Mouse (Mus musculus) cortical plate, adult 2 months (tissue): ENCODE data around the gene Fam102a. TPM values are rescaled to one million over a fixed set of nuclear protein-coding genes. Genes with fewer than 3 reads are reported as not detected.

ENCODE experiments used
- H3K27ac ChIP-seq: fragments of 200-500 bp; 2 replicates; pipeline ENCODE4 v1.5.1; 2012; ENCODE audit warnings: low read length, control low read depth, inconsistent platforms; ENCODE audit not compliant: insufficient read depth
- H3K4me1 ChIP-seq: fragments of 200-500 bp; 2 replicates; pipeline ENCODE4 v1.6.1; 2011; ENCODE audit warnings: low read length; ENCODE audit not compliant: control insufficient read depth, insufficient read depth
- H3K4me3 ChIP-seq: fragments of 200-500 bp; 2 replicates; pipeline ENCODE4 v1.5.1; 2011; ENCODE audit warnings: mild to moderate bottlenecking, low read length, control low read depth; ENCODE audit not compliant: insufficient read depth
- CTCF ChIP-seq: fragments of 200-500 bp; IDR thresholded peaks from 2 replicates; pipeline ENCODE4 v1.5.1; 2011; ENCODE audit warnings: mild to moderate bottlenecking, control low read depth, low read length; ENCODE audit not compliant: insufficient read depth; ENCODE audit errors: extremely low read depth
- POLR2A ChIP-seq: fragments of 200-500 bp; IDR thresholded peaks from 2 replicates; pipeline ENCODE4 v1.6.1; 2011; ENCODE audit warnings: mild to moderate bottlenecking, low read length, control low read depth; ENCODE audit not compliant: insufficient read depth; ENCODE audit errors: extremely low read depth
- polyA plus RNA-seq: library from polyadenylated mRNA; depleted of rRNA; stranded (reverse); fragments of >200 nt; gene quantifications from 2 replicates; pipeline ENCODE4 v1.2.3, GENCODE M21; 2012

The Fam102a gene
- polyA plus RNA-seq, 1 experiment, result 46.7 TPM

DNA sequence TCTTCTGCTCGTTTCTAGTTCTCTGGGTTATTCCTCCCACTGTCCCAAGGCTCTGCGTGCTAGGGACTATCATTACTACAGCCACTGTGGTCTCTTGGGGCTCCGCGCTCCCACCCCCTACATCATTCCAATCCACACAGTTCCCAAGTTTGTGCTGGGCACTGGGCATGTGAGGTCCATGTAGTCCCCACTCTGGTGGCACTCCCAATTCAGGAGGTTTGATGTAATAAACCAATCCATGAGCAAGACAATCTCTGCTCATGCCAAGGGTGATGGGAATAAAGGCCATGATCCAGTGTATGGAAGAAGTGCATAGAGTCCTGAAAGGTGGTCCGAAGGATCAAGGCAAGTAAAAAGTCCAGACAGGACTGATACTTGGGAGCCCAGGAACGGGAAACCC is 39.4 kb downstream of the Fam102a start, which contains the start of gene Pip5kl1:
Pip5kl1 (plus strand) TSS at position 301 of the 400 bp plus-strand sequence.
- H3K4me3 ChIP-seq, result peak within 1 kb of the TSS; percentile 50
- peaks cover 5% of the 10 kb centered on the region; the same call in 1 of the 2 replicates for H3K4me1 ChIP-seq
- H3K27ac ChIP-seq, result peak within 1 kb of the TSS; percentile 15; the same call in 1 of the 2 replicates
- no peak for TF ChIP-seq POLR2A
- TF ChIP-seq CTCF, result no peak

- TF ChIP-seq CTCF (peak; percentile 79), POLR2A (no peak)
- Histone ChIP-seq H3K4me3 (peak overlapping the region; percentile 50), H3K27ac (peak overlapping the region; percentile 15; the same call in 1 of the 2 replicates), H3K4me1 (peaks cover 5% of the 10 kb centered on the region; the same call in 1 of the 2 replicates)
Measured at GRCm38 (mm10) chr2:32574901-32575585, 39.9 kb downstream of the Fam102a start.

- no peak for TF ChIP-seq CTCF
- peak; percentile 79; the same call in 1 of the 2 replicates for TF ChIP-seq POLR2A
- Histone ChIP-seq H3K27ac (peak within 1 kb of the TSS; percentile 15; the same call in 1 of the 2 replicates), H3K4me1 (peaks cover 5% of the 10 kb centered on the region; the same call in 1 of the 2 replicates), H3K4me3 (peak within 1 kb of the TSS; percentile 50)
Measured at GRCm38 (mm10) chr2:32575586-32576160, 40.5 kb downstream of the Fam102a start, which contains the start of gene 9430097D07Rik. Gene 9430097D07Rik, minus strand, starts transcription at chr2:32575684.

DNA sequence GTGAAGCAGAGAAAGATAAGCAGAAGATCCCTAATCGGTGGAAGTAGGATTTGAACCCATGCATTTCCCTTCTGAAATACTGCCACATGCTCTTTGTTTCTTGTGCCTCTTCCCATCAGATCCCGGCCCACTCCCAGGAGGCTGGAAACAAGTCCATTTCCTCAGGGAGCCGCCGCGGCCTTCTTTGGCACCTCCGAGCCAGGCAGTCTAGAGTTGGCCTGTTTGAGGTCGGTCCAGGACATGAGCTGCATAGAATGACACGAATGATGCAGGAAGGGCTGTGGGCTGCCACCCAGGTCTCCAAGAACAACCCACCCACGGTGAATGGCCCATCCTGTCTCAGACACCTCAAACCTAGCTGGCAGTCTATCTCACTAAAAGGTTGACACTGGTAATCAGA is 41.4 kb downstream of the Fam102a start:
- H3K4me1 ChIP-seq, result peaks cover 5% of the 10 kb centered on the region; the same call in 1 of the 2 replicates
- H3K4me3 ChIP-seq, result no peak overlapping the region; the same call in 1 of the 2 replicates
- H3K27ac ChIP-seq, result no peak overlapping the region
- no peak for TF ChIP-seq CTCF
- no peak for TF ChIP-seq POLR2A

DNA sequence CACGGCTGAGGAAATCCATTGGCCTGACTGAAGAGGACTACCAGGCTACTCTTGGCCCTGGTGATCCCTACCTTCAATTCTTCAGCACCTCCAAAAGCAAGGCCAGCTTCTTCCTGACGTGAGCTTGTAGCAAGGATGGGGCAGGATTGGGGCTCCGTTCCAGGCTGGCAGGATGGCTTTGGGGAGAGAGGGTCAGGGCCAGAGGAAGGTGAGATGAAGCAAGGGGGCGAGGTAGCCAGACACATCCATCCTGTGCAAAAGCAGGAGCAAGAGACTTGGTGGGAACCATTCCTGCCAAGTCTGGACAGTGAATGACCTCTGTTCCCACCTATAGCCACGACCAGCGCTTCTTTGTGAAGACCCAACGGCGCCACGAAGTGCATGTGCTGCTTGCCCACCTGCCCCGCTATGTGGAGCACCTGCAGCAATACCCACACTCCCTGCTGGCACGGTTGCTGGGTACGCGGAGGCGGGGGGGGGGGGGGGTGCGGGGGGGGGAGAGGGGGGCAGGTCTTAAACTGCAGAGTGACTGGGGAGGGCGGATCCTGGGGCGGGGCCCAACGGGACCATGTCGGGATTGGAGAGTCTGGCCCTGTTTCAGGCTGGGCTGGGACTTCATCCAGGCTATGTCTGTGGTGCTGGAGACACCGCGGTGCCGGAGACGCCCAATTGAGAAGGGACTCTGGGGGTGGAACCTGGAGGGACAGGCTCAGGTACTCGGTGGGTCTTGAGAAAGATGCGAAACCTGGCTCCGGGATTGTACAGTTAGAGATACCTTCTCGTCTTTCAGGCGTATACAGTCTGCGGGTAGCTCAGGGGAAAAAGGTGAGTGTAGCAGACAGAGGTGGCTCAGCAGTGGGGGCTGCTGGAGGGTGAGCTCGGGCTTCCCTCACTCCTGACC is 43.3 kb downstream of the Fam102a start:
- Histone ChIP-seq H3K4me3 (no peak overlapping the region), H3K27ac (no peak overlapping the region), H3K4me1 (peaks cover 5% of the 10 kb centered on the region; the same call in 1 of the 2 replicates)
- TF ChIP-seq CTCF (no peak), POLR2A (0 out of 2 replicates have a peak, but pooled peaks have one; percentile 6)

- no peak for TF ChIP-seq CTCF
- TF ChIP-seq POLR2A, result no peak
- Histone ChIP-seq H3K4me3 (peak overlapping the region; percentile 1; the same call in 1 of the 2 replicates), H3K27ac (no peak overlapping the region), H3K4me1 (0 out of 2 replicates have a peak, but pooled peaks cover 2% of the 10 kb centered on the region)
Measured at GRCm38 (mm10) chr2:32581450-32582095, 46.4 kb downstream of the Fam102a start.

DNA sequence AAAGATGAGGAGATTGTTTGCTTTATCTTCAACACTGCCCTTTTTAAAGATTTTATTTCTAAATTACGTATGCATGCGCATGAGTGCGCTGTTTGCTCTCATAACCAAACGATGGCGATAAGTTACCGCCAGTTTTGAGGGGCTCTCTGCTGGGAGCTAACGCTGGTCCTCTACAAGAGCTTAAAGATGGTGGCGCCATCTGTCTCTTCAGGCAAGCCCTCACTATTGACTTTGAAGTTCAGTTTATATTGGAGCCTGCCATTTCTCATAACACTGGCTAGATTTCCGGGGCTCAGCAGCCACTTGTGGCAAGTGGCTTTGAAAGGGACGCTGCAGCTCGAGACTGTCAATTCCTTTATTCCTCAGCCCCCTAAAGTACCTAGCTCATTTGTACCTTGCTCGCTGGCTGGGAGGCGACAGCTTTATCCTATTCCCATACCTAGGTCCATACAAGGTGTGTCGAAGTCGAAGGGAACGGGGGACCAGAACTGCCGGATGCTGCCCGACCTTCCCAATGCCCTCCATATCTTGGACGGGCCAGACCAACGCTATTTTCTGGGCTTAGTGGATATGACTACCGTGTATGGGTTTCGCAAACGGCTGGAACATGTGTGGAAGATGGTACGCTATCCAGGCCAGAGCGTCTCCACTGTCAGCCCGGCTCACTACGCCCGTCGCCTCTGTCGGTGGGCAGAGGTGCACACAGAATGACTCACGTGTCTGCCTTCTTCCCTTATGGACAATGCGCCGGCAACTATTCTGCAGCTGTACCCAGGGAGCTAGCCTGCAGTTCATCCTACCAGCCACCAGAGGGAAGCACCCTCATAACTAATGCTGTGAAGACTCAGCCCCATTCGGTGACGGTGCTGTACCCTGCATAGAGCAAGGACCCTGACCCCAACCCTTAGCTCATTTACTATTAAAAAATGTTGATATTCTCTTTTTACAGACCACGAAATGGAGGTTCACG is 48.0 kb downstream of the Fam102a start:
- no peak for TF ChIP-seq POLR2A
- peak; percentile 97 for TF ChIP-seq CTCF
- 0 out of 2 replicates have a peak, but pooled peaks cover 1% of the 10 kb centered on the region for H3K4me1 ChIP-seq
- 0 out of 2 replicates have a peak overlapping the region, but pooled peaks have one; percentile 4 for H3K4me3 ChIP-seq
- H3K27ac ChIP-seq, result no peak overlapping the region

GRCm38 (mm10) chr2:32585149-32585714 is 50.1 kb downstream of the Fam102a start:
- no peak for TF ChIP-seq POLR2A
- no peak for TF ChIP-seq CTCF
- H3K4me1 ChIP-seq, result peaks cover 10% of the 10 kb centered on the region
- H3K27ac ChIP-seq, result no peak overlapping the region
- H3K4me3 ChIP-seq, result no peak overlapping the region
